Comparison of ENCODE assay signal across 12 mouse cellular contexts in the genomic region with DNA sequence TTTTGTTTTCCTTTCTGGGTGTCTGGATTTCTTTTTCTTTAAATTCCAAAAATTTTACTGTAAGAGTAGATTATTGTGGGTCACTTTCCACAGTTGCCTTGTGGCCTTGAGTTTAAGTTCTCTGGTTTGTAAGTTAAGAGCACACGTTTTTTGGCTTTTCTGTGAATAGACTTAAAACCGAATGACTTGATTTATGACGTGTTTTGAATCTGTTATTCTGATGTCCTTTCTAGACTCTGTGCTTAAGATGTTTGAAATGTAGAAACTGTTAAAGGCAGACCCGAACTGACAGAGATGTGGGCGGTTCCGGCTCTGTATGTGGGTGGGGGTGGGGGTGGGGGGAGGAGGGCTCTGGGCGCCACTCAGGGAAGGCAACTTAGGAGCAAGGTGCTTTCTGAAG.
DNase-seq lines count a peak whose midpoint lies in the region; ATAC-seq and TF ChIP-seq lines count a peak whose summit lies in the region.
"Had no signal": no experiment of that assay in that cellular context is flagged by ENCODE, and none has a peak within 500 bp of the region (broad histone marks: within the 10 kb centered on the region; RNA-seq: fewer than 3 reads in every experiment).

No protein-coding gene starts in this region.

- no peak for ATAC-seq in lung, embryonic 16.5 days (ENCODE audit: low read depth)
- no peak for ATAC-seq in forebrain, embryonic 13.5 days
- ATAC-seq: forebrain, embryonic 15.5 days had no signal

- peaks cover 99% of the 10 kb centered on the region for H3K79me2 ChIP-seq in myocyte (ENCODE audit: control insufficient read depth, insufficient read depth)

- 12% methylated on average over 7 of the region's 7 CpGs for WGBS in kidney, adult 2 months
- WGBS in lung, embryonic 16.5 days, result 31% methylated on average over 7 of the region's 7 CpGs
- WGBS in forebrain, embryonic 13.5 days, result 79% methylated on average over 7 of the region's 7 CpGs

- no peak for DNase-seq in gastrocnemius, adult 2 months
- no peak for DNase-seq in gastrocnemius, postnatal 10 days
- no peak for DNase-seq in kidney, adult 2 months
- no peak for DNase-seq in kidney, adult 9 months
- no peak for DNase-seq in lung, postnatal 10 days
- DNase-seq: cerebellum, adult 2 months; left cerebral cortex, postnatal 4 days; thymus, adult 18-20 months had no signal

- H3ac ChIP-seq in myocyte (ENCODE audit: control insufficient read depth, insufficient read length), result no peak overlapping the region

- TF ChIP-seq POLR2A in kidney, adult 2 months (IDR thresholded peaks at IDR 0.05; ENCODE audit: low read depth, low read length), result no peak
- TF ChIP-seq POLR2A in myocyte (IDR thresholded peaks at IDR 0.05; ENCODE audit: insufficient read length, low read depth), result no peak

- peak overlapping the region; percentile 54 for H3K4me2 ChIP-seq in lung, embryonic 16.5 days (ENCODE audit: low read depth, low read length)
- H3K4me2 ChIP-seq in myocyte (ENCODE audit: low read depth), result peak overlapping the region; percentile 99
- H3K4me2 ChIP-seq in forebrain, embryonic 13.5 days, result no peak overlapping the region
- H3K4me2 ChIP-seq: forebrain, embryonic 15.5 days had no signal

- intact Hi-C loops in gastrocnemius, adult 2 months (cut with DNase I), result no loop called here

- no peak for TF ChIP-seq CTCF in gastrocnemius, adult 2 months (IDR thresholded peaks at IDR 0.05)
- TF ChIP-seq CTCF in kidney, adult 2 months (conservative IDR thresholded peaks at IDR 0.05; ENCODE audit: insufficient read depth, insufficient read length, low read depth, low read length), result no peak

- H3K9ac ChIP-seq in lung, embryonic 16.5 days (ENCODE audit: low read length), result no peak overlapping the region; the same call in 1 of the 2 replicates
- no peak overlapping the region for H3K9ac ChIP-seq in forebrain, embryonic 13.5 days
- H3K9ac ChIP-seq: forebrain, embryonic 15.5 days had no signal

- no peaks in the 10 kb centered on the region for H3K27me3 ChIP-seq in kidney, adult 2 months (replicated peaks; ENCODE audit: control insufficient read depth, insufficient read depth, low read length)
- no peaks in the 10 kb centered on the region for H3K27me3 ChIP-seq in lung, embryonic 16.5 days (ENCODE audit: control insufficient read depth, insufficient read depth, low read depth, low read length)
- H3K27me3 ChIP-seq in myocyte (ENCODE audit: control insufficient read depth, insufficient read depth, insufficient read length), result no peaks in the 10 kb centered on the region
- no peaks in the 10 kb centered on the region for H3K27me3 ChIP-seq in forebrain, embryonic 13.5 days
- H3K27me3 ChIP-seq: forebrain, embryonic 15.5 days had no signal

- peak overlapping the region; percentile 100 for H3K27ac ChIP-seq in gastrocnemius, adult 2 months
- peak overlapping the region; percentile 96 for H3K27ac ChIP-seq in kidney, adult 2 months (ENCODE audit: insufficient read depth, low read depth, low read length)
- H3K27ac ChIP-seq in lung, embryonic 16.5 days (ENCODE audit: low read length), result no peak overlapping the region
- H3K27ac ChIP-seq in forebrain, embryonic 13.5 days, result no peak overlapping the region
- H3K27ac ChIP-seq: forebrain, embryonic 15.5 days had no signal

- peaks cover 1% of the 10 kb centered on the region; the same call in 1 of the 2 replicates for H3K36me3 ChIP-seq in kidney, adult 2 months (ENCODE audit: control insufficient read depth, insufficient read depth, low read length)
- H3K36me3 ChIP-seq in lung, embryonic 16.5 days (ENCODE audit: control insufficient read depth, insufficient read depth, low read length), result no peaks in the 10 kb centered on the region
- peaks cover 22% of the 10 kb centered on the region for H3K36me3 ChIP-seq in myocyte (ENCODE audit: control insufficient read depth, insufficient read depth)
- H3K36me3 ChIP-seq in forebrain, embryonic 13.5 days (ENCODE audit: poor library complexity, severe bottlenecking), result no peaks in the 10 kb centered on the region
- H3K36me3 ChIP-seq: forebrain, embryonic 15.5 days had no signal

- H3K4me1 ChIP-seq in kidney, adult 2 months (ENCODE audit: control insufficient read depth, insufficient read depth, low read length), result peaks cover 45% of the 10 kb centered on the region
- H3K4me1 ChIP-seq in lung, embryonic 16.5 days (replicated peaks; ENCODE audit: control insufficient read depth, insufficient read depth, low read length), result peaks cover 71% of the 10 kb centered on the region
- peaks cover 36% of the 10 kb centered on the region for H3K4me1 ChIP-seq in forebrain, embryonic 13.5 days

- H3K9me3 ChIP-seq in lung, embryonic 16.5 days (ENCODE audit: control insufficient read depth, low read length), result no peaks in the 10 kb centered on the region
- no peaks in the 10 kb centered on the region for H3K9me3 ChIP-seq in forebrain, embryonic 13.5 days (replicated peaks)
- H3K9me3 ChIP-seq: forebrain, embryonic 15.5 days had no signal

- H3K4me3 ChIP-seq in gastrocnemius, adult 2 months, result peak overlapping the region; percentile 99
- H3K4me3 ChIP-seq in kidney, adult 2 months (ENCODE audit: insufficient read depth, low read depth, low read length), result no peak overlapping the region
- no peak overlapping the region for H3K4me3 ChIP-seq in lung, embryonic 16.5 days (ENCODE audit: low read length)
- H3K4me3 ChIP-seq in myocyte, result peak overlapping the region; percentile 86
- H3K4me3 ChIP-seq in forebrain, embryonic 13.5 days, result no peak overlapping the region
- H3K4me3 ChIP-seq: forebrain, embryonic 15.5 days had no signal

TF ChIP-seq in myocyte, 11 proteins besides CTCF, POLR2A, EP300 and RAD21:
- TF ChIP-seq REST (IDR thresholded peaks at IDR 0.05; ENCODE audit: insufficient read depth, insufficient read length) (no peak), E2F4 (IDR thresholded peaks at IDR 0.05; ENCODE audit: insufficient read depth) (no peak), MYOD1 (IDR thresholded peaks at IDR 0.05; ENCODE audit: control insufficient read depth in 1 of 3, insufficient read length in 2 of 3, low read depth in 2 of 3) (no peak), POLR2AphosphoS2 (IDR thresholded peaks at IDR 0.05; ENCODE audit: insufficient read length, low read depth) (no peak), TCF3 (IDR thresholded peaks at IDR 0.05; ENCODE audit: insufficient read length, low read depth) (no peak), CEBPB (IDR thresholded peaks at IDR 0.05; ENCODE audit: insufficient read depth, poor library complexity, severe bottlenecking) (no peak), TCF12 (IDR thresholded peaks at IDR 0.05; ENCODE audit: insufficient read depth, poor library complexity, severe bottlenecking) (no peak), SRF (IDR thresholded peaks at IDR 0.05; ENCODE audit: control insufficient read depth, insufficient read length, low read depth) (no peak), MAX (IDR thresholded peaks at IDR 0.05; ENCODE audit: low read depth) (no peak), MYOG (IDR thresholded peaks at IDR 0.05; ENCODE audit: control insufficient read depth in 1 of 3, insufficient read depth in 1 of 3, insufficient read length in 2 of 3, low read depth in 2 of 3) (no peak), USF1 (IDR thresholded peaks at IDR 0.05; ENCODE audit: low read depth) (no peak)
TF ChIP-seq in myocyte: peak in this region for 0.

Comparison
In these comparisons a context has a peak if more than half of its experiments do, and no peak if none do; other contexts are left out.
1. H3K27ac ChIP-seq: peak in gastrocnemius, adult 2 months (single experiment) and kidney, adult 2 months (single experiment); none in lung, embryonic 16.5 days (single experiment) and forebrain, embryonic 13.5 days (single experiment).
2. H3K4me3 ChIP-seq: peak in gastrocnemius, adult 2 months (single experiment) and myocyte (single experiment); none in kidney, adult 2 months (single experiment), lung, embryonic 16.5 days (single experiment) and forebrain, embryonic 13.5 days (single experiment).